Mouse (Mus musculus) embryo, embryonic 11.5 days (tissue): ENCODE data around the gene Hist2h2ac.
"Not testable (repeated sequence)": the region's sequence is repeated elsewhere in the genome, so short reads cannot be mapped to it uniquely, and the experiment has no call there.

Experiments used
- DNase-seq: peaks from one replicate; pipeline ENCODE4 v3.0.0-alpha.2; 2012; ENCODE audit warnings: low read depth, low spot score

Gene Hist2h2ac

DNA sequence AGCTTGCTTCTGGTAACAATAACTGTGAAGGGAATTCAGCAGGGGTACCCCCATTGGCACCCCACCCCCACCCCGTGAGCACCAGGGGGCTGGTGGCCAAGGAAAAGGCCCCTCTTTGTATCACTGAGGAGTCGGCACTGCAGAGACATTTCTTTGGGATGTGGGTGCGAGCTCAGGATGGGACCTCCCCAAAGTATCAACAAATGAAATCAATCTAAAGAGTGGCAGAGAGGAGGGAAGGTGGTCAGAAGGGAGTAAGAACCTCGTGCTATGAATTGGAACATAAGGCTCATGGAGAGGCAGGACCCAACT lies 28.3 kb upstream of the Hist2h2ac start:
- no peak for DNase-seq

DNA sequence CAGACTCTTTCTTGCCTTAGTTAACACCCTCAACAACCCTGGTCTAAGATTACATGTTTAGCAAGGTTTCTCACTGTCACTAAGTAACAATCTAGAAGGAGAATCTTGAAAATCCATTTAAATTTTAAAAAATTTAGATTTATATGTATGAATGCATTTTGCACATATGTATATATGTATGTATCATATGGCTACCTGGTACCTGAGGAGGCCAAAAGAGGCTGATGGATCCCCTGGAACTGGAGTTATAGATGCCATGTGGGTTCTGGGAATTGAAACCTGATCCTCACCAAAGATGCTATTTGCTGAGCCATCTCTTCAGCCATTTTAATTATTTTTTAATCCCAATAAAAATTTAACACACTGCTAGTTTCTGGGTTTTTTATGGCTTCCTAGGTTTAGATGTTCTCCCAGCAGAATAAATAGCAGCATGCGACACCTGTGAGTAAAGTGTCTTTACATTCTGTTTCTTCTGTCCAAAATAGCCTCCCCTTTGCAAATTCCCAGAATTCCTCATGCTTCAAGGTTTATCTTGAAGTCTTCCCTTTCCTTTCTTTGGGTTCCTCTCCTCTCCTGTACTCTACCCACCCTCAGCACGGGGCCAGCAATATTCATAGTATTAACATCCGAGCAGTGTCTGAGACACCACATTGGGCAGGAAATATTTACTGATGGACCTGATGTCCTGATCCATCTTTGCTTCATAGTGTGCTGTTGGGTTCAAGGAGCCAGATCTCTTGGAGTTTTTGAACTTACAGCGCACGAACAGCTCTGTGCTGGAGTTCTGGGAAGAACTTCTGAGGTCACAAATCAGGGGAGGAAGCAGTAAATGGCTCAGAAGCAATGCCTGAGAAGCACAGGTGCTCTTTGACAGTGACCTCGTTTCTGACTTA lies 27.7 kb upstream of the Hist2h2ac start:
- DNase-seq, result no peak

DNA sequence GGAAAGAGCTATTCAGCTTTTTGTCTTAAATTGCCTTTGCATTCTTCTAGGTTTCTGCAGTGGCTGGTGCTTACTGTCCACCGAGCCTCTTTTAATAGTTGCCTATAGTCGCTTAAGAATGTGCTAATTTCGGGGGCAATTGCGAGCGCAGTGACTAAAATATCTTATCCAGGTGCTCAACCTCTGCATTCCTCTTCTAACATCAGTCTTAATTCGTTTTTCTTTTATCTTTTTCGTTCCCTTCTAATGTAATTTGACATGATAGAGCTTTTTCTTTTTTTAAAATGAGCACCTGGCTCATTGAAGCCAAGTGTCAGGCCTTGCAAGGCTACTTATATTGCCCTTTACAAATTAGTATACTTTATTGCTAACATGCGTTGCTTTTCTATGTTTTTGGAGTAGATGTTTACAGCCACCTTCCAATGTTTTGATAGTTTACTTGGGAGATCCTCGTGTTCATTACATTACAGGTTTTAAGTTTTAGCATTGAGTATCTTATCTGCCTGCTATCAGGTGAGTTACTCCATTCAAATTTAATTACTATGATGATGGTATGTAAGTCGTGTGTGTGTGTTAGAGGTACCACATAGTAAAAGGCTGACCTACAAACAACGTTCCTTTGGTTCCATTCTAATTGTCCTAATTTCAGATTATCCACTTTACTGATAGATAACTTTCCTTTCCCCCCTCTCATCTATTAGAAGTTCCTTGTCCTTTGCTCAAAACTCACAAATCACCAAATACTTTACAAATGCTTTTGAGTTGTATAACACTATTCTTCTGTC lies 26.9 kb upstream of the Hist2h2ac start:
- DNase-seq, result no peak

DNA sequence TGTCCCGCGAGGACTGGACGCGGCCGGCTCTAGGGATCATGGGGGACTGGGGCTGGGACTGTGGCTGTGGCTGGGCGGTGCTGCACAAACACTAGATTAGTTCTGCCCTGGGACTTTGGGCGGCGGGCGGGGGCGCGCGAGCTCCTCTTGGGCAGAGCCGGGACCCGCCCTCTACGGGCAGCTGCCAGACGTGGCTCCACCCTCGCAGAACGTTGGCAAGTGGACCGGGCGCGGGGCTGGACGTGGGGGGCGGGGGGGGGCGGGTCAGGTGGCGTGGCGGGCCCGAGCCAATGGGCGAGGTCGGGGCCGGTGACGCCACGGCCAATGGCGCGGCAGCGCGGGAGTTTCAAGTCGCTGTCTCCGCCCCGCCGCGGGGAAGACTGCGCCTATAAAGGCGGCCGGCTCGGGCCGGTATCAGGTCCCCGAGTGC lies 25.8 kb upstream of the Hist2h2ac start, which contains the start of gene Hist2h3c1:
Hist2h3c1 (plus strand) TSS at position 259 of the 430 bp plus-strand sequence.
- not testable (repeated sequence) for DNase-seq

DNA sequence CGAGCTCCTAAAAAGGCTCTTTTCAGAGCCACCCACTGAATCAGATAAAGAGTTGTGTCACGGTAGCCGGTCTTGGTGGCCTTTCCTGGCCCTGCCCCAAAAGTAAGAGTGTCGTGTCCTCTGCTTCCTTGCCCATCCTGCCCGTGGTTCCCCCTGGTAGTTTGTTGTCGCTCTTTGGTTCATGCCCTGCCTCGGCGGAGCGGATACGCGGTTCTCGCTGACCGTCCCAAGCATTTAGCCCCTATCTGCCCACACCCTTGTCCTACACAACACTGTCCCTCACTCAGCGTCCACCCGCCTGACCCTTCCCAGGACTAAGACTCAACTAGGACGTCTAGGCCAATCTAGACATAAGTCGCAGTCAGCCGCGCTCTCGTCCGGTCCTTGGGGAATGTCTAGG lies 25.3 kb upstream of the Hist2h2ac start:
- not testable (repeated sequence) for DNase-seq

DNA sequence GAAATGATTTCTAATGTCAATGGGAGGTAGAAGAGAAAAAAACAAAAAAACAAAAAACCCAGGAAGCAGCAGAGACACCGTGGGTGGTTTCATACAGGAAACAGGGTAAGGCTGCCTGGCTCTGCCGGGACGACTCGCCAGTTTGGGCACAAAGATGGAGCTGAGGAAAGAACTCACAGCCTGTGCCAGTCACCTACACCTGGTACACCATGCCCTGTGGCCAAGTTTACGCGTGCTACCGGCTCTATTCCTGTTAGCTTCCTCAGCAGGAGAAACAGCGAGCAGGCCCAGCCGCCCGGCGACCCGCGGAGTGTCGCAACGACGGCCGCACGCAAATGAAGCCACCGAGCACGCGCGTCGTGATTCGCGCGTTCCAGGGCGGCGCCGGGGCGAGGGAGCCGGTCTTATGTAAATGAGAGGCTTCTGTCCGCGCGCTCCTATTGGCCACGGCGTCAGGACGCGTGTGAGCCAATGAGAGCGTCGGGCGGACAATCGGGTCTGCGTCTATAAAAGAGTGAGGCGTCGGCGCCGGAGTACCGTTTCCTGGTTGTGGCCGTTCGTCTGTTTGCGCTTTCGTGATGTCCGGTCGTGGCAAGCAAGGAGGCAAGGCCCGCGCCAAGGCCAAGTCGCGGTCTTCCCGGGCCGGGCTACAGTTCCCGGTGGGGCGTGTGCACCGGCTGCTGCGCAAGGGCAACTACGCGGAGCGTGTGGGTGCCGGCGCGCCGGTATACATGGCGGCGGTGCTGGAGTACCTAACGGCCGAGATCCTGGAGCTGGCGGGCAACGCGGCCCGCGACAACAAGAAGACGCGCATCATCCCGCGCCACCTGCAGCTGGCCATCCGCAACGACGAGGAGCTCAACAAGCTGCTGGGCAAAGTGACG lies 24.6 kb upstream of the Hist2h2ac start, which contains the start of gene Hist2h2aa1:
Hist2h2aa1 (plus strand) TSS at position 495 of the 884 bp plus-strand sequence.
- not testable (repeated sequence) for DNase-seq

DNA sequence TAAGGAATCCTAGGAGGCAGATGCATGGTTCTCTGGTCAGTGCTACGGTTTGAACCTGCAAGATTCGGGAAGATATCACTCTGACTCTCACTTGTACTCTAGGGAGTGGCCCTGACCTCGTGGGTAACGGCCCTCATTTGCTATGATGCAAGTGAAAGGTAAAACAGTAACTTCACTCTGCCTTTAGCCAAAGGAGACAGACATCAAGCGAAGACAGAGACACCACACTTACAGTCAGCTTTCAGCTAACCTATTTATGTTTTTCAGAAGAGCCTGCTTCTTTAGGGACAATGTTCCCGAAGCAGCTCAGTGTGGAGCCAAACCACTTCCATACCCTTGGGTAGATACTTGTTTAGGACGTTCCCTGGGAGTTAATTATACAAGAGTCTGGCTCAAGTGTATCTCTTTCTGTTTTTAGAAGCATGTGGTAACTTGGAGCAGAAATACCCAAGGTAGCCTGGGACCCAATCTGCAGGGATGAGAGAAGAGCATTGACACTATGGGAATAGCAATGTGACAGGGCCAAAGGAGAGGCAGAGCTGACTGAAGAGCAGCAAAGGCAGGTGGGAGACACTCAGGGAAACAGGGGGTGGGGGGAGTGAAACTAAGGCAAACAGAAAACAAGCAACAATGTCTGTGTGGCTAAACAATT lies 23.4 kb upstream of the Hist2h2ac start:
- DNase-seq, result no peak

DNA sequence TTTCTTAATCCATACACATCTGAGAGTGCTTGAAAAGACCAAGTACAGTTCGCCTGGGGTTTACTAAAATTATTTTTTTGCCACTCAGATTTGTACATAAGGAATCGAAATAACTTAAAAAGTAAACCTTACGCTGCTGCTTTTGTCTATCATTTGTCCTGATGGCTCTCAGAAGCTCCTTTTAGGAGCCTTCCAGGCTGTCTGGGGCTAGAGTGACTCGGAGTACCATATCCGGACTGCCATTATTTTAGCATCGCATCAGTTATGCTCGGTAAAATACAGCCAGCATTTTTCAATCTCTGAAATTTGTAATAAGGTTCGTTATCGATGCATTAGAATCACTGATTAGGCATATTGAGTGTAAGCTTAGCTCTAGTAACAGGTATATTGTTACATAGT lies 20.1 kb upstream of the Hist2h2ac start:
- no peak for DNase-seq

DNA sequence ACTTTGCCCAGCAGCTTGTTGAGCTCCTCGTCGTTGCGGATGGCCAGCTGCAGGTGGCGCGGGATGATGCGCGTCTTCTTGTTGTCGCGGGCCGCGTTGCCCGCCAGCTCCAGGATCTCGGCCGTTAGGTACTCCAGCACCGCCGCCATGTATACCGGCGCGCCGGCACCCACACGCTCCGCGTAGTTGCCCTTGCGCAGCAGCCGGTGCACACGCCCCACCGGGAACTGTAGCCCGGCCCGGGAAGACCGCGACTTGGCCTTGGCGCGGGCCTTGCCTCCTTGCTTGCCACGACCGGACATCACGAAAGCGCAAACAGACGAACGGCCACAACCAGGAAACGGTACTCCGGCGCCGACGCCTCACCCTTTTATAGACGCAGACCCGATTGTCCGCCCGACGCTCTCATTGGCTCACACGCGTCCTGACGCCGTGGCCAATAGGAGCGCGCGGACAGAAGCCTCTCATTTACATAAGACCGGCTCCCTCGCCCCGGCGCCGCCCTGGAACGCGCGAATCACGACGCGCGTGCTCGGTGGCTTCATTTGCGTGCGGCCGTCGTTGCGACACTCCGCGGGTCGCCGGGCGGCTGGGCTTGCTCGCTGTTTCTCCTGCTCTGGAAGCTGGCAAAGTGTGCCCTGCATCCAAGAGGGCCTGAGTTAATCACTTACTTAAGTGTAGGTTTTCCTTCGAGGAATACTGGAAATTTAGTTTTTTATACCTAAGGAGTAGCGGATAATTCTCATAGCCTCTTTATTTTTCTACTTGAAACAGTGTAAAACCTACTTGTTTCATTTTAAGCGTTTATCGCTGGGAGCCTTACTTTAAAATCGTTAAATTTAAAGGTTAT lies 19.5 kb upstream of the Hist2h2ac start, which contains the start of gene Hist2h2aa2:
Hist2h2aa2 (minus strand) TSS at position 328 of the 850 bp plus-strand sequence.
- not testable (repeated sequence) for DNase-seq

DNA sequence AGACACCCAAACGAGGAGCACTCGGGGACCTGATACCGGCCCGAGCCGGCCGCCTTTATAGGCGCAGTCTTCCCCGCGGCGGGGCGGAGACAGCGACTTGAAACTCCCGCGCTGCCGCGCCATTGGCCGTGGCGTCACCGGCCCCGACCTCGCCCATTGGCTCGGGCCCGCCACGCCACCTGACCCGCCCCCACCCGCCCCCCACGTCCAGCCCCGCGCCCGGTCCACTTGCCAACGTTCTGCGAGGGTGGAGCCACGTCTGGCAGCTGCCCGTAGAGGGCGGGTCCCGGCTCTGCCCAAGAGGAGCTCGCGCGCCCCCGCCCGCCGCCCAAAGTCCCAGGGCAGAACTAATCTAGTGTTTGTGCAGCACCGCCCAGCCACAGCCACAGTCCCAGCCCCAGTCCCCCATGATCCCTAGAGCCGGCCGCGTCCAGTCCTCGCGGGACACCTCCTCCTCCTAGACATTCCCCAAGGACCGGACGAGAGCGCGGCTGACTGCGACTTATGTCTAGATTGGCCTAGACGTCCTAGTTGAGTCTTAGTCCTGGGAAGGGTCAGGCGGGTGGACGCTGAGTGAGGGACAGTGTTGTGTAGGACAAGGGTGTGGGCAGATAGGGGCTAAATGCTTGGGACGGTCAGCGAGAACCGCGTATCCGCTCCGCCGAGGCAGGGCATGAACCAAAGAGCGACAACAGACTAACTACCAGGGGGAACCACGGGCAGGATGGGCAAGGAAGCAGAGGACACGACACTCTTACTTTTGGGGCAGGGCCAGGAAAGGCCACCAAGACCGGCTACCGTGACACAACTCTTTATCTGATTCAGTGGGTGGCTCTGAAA lies 18.5 kb upstream of the Hist2h2ac start, which contains the start of gene Hist2h3c2:
Hist2h3c2 (minus strand) TSS at position 174 of the 840 bp plus-strand sequence.
- not testable (repeated sequence) for DNase-seq

DNA sequence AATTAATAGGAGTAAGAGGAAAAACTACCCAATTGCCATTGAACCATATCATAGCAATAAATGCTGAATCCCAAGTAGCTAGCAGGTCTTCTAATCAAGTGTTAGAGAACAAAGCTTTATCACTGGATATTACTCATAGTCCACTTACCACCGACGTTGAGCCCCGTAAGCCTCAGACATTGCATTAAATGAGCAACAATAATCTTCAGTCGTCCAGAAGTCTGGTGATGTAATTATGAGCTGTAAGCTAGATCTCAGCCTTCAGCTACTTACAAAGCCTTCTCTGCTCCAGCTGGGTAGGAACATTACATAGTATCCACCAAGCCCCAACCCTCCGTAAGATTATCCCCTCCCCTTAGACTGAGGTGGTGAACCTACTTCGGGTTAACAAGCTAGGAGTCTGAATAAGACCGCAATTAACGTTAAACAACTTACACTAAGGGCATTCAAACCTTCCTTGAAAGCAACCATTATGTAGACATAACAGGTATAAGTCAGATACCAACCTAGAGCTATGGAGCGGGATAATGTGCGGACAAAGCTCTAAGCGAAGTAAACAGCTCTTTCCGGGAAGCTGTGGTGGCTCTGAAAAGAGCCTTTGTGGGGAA lies 17.3 kb upstream of the Hist2h2ac start:
- no peak for DNase-seq

DNA sequence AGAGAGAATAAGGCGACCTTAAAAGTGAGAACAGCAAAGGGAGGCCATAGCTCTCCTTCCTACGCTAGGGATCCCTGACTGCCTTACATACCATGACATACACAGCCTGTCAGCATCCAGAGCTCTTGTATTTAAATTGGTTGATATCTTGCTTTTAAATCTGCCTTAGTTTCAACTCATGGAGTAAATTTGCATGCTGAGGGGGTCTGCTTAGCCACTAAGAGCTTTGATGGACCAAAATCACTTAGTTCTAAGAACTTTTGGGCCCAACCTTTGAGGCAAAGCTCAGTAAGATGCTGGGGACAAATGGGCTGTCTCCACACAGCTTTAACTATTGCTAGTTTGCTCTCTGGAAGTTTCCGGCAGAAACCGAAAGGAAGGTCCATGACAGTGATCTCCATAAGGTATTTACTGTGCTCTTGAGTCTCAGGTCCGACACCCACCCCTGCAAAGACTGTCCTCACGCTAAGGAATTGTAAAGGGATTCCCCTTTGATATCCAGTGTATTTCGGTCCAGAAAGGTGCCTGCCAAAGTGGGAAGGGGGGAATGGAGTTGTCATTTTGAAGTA lies 16.7 kb upstream of the Hist2h2ac start:
- no peak for DNase-seq

DNA sequence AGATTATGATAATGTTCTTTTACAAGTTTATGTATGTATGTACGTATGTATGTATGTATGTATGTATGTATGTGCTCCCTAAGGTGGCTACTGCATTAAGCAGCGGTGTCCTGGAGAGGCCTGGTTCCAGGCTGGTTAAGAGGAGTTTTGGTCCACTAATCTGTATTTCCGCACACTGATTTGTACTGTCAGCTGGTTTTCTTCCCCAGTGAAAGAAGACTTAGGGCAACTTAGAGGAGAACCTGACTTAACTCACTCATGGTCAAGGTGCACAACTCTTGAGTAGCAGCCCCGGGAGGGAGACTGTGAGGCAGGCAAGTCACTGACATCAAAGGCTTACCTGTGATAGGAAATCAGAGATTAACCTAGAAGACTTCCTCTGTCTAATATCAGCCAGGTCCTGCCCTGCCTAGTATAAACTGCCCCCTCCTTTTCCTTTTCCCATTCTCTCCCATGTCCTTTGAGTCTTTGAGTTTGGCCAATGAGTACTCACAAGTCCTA lies 16.2 kb upstream of the Hist2h2ac start:
- no peak for DNase-seq

DNA sequence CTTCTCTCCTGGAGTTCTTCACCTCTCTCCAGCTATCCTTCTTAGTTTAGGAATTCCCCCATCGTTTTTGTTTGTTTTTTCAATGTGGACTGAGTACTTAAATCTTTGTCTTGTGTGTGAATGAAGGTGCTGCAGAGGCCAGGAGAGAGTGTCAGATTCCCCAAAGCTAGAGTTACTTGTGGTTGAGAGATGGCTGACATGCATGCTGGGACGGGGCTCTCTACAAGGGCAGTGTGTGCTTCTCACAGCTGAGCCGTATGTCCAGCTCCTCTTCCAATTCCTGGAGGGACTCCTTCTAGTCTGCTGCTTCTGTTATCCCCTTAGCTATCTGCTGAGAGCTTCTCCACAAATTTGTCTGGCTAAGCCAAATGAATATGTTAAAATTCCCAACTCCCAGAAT lies 15.2 kb upstream of the Hist2h2ac start:
- no peak for DNase-seq

DNA sequence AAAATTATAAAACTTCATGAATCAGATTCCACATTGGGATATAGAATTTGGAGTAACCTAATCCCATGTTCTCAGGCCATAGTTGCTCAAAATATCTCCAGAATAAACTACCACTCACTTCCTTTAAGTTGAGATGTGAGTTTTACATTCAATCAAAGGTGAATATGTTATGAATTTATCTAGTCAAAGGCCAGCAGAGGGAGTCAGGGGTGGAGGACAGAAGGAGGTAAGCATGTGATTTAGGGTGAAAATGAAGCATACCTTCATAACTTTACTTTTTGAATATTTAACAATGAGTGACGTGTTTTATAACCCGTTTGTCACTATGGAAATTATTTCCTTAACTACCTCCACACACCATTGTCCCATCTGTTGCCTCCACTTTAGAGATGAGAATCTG lies 14.2 kb upstream of the Hist2h2ac start:
- DNase-seq, result no peak

DNA sequence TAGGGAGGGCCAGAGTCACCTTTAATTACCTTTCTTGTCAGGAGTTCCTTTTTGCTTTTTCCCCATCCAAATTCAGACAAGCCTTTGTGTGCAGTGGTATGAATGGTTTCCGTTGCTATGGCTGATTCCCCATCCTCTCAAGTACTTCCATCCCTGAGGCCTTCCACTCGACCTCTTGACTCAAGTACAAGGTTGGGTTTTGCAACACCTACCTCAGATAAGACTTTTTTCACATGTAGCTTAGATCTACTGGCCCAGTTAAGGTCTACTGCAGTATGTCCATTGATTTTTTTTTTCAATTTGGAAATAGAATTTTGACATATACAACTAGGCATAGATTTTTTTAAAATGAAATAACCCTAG lies 11.1 kb upstream of the Hist2h2ac start:
- no peak for DNase-seq

DNA sequence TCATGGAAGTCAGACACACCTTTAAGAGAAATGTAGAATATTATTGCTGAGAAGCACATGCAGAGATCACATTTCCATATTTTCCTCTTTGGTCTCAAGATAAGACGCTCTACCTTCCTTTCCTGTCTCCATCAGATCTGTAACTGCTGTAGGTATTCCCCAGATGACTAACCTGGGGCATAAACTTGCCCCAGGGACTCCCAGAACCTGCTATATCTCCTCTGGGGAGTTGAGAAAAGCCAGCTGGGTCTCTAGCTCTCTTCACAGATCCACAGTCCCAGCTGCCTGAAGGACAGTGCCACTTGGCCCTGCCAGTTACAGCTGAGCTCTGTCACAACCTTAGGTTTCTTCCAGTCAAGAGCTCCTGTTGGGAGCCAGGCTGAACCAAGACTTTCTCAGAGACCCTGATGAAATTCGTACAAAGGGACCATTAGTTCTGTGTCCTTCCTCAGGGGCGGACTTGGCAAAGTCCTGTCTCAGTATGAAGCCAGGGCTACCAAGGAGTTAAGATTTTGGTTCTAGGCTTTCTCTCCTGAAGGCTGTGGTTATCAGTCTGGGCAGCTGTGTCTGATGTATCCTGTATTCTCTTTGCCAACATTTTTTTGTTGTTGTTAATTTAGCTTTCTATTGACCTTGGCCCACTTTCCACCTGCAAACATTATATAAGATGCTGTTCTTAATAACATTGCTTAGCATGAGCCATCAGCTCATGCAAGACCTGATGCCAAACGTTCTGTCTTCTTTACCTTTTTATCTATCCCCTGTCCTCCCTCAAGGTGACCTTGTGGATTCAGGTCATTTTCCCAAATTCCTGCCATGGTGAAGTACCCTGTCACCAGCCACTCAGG lies 10.5 kb upstream of the Hist2h2ac start:
- DNase-seq, result no peak
